Mouse (Mus musculus) neural tube, embryonic 11.5 days (tissue): Measurements from ENCODE around the gene Trpc5. TPM values are rescaled to one million over a fixed set of nuclear protein-coding genes. Genes with fewer than 3 reads are reported as not detected.

Experiments used
- ATAC-seq: fragments of 200-750 bp; cut with Nextera tagmentation; 2 replicates; pipeline ENCODE4 v1.8.0; 2017; ENCODE audit warnings: moderate number of reproducible peaks, mild to moderate bottlenecking, moderate TSS enrichment, moderate library complexity; ENCODE audit not compliant: insufficient read depth, low FRiP score, low TSS enrichment
- DNase-seq: peaks from one replicate; pipeline ENCODE4 v3.0.0-alpha.2; 2015; ENCODE audit warnings: low spot score
- H3K27ac ChIP-seq: fragments of 300-500 bp; sonication (generic); 2 replicates; pipeline ENCODE4 v1.5.1; 2014; ENCODE audit warnings: low read depth, mild to moderate bottlenecking, low read length
- H3K27me3 ChIP-seq: fragments of 300-500 bp; sonication (generic); 2 replicates; pipeline ENCODE4 v1.6.1; 2014; ENCODE audit warnings: mild to moderate bottlenecking, low read length, mixed read lengths; ENCODE audit not compliant: control insufficient read depth, insufficient read depth
- H3K36me3 ChIP-seq: fragments of 300-500 bp; sonication (generic); 2 replicates; pipeline ENCODE4 v1.6.1; 2014; ENCODE audit warnings: mild to moderate bottlenecking, low read length, moderate library complexity, mixed read lengths; ENCODE audit not compliant: control insufficient read depth, insufficient read depth
- H3K4me1 ChIP-seq: fragments of 300-500 bp; sonication (generic); 2 replicates; pipeline ENCODE4 v1.6.1; 2014; ENCODE audit warnings: low read length, mixed read lengths; ENCODE audit not compliant: control insufficient read depth, insufficient read depth
- H3K4me2 ChIP-seq: fragments of 300-500 bp; sonication (generic); 2 replicates; pipeline ENCODE4 v1.6.1; 2014; ENCODE audit warnings: low read depth, mild to moderate bottlenecking, moderate library complexity
- H3K4me3 ChIP-seq: fragments of 300-500 bp; sonication (generic); 2 replicates; pipeline ENCODE4 v1.5.1; 2014; ENCODE audit warnings: low read depth, low read length
- H3K9ac ChIP-seq: fragments of 300-500 bp; sonication (generic); 2 replicates; pipeline ENCODE4 v1.6.1; 2014; ENCODE audit warnings: mild to moderate bottlenecking, low read length
- H3K9me3 ChIP-seq: fragments of 300-500 bp; sonication (generic); 2 replicates; pipeline ENCODE4 v1.6.1; 2016; ENCODE audit warnings: low read length; ENCODE audit not compliant: control insufficient read depth
- WGBS: fragments of 180-500 bp; shearing (Covaris S2); extraction: QIAGEN DNeasy Blood & Tissue Kit; methylation state at CpG from one replicate; pipeline ENCODE4 v1.1.7; 2014; 5-methylcytosine and 5-hydroxymethylcytosine counted together
- polyA plus RNA-seq: library from polyadenylated mRNA; unstranded; fragments of >200 nt; fragmentation: Nextera tagmentation; extraction: Ambion mirVana; gene quantifications from 2 replicates; pipeline ENCODE4 v1.2.1, GENCODE M21; 2014

The Trpc5 gene
- polyA plus RNA-seq, result 0.23 and 0.28 TPM in 2 replicates

DNA sequence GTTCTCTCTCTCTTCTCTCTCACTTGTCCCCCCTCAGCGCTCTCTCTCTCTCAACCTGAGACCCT is at the start of gene Trpc5:
Trpc5 (minus strand) TSS at position 39 of the 65 bp plus-strand sequence.
- Histone ChIP-seq H3K27ac (no peak within 1 kb of the TSS), H3K4me2 (peak within 1 kb of the TSS; percentile 56), H3K27me3 (peaks cover 15% of the 10 kb centered on the region), H3K36me3 (no peaks in the 10 kb centered on the region), H3K4me3 (peak within 1 kb of the TSS; percentile 35), H3K4me1 (no peaks in the 10 kb centered on the region), H3K9ac (peak within 1 kb of the TSS; percentile 10; the same call in 1 of the 2 replicates), H3K9me3 (no peaks in the 10 kb centered on the region)
- WGBS, result 15% methylated on average over 1 of the region's 1 CpGs
- no peak for DNase-seq
- no peak for ATAC-seq

- H3K9ac ChIP-seq, result no peak overlapping the region
- no peak overlapping the region for H3K4me2 ChIP-seq
- H3K4me1 ChIP-seq, result no peaks in the 10 kb centered on the region
- no peaks in the 10 kb centered on the region for H3K27me3 ChIP-seq
- no peak for ATAC-seq
- H3K4me3 ChIP-seq, result no peak overlapping the region
- no peaks in the 10 kb centered on the region for H3K36me3 ChIP-seq
- WGBS, result 97% methylated on average over 1 of the region's 1 CpGs
- no peaks in the 10 kb centered on the region for H3K9me3 ChIP-seq
- no peak for DNase-seq
- H3K27ac ChIP-seq, result no peak overlapping the region
Observed at GRCm38 (mm10) chrX:144716330-144716729, 28.4 kb upstream of the Trpc5 start.

- Histone ChIP-seq H3K9ac (no peak overlapping the region), H3K4me2 (peak overlapping the region; percentile 56; the same call in 1 of the 2 replicates), H3K27ac (no peak overlapping the region), H3K36me3 (no peaks in the 10 kb centered on the region), H3K4me3 (no peak overlapping the region), H3K27me3 (peaks cover 15% of the 10 kb centered on the region), H3K9me3 (no peaks in the 10 kb centered on the region), H3K4me1 (no peaks in the 10 kb centered on the region)
- DNase-seq, result peak; percentile 13
- WGBS, result 14% methylated on average over 7 of the region's 7 CpGs
- no peak for ATAC-seq
Observed at GRCm38 (mm10) chrX:144689859-144690181, 1.8 kb upstream of the Trpc5 start.

DNA sequence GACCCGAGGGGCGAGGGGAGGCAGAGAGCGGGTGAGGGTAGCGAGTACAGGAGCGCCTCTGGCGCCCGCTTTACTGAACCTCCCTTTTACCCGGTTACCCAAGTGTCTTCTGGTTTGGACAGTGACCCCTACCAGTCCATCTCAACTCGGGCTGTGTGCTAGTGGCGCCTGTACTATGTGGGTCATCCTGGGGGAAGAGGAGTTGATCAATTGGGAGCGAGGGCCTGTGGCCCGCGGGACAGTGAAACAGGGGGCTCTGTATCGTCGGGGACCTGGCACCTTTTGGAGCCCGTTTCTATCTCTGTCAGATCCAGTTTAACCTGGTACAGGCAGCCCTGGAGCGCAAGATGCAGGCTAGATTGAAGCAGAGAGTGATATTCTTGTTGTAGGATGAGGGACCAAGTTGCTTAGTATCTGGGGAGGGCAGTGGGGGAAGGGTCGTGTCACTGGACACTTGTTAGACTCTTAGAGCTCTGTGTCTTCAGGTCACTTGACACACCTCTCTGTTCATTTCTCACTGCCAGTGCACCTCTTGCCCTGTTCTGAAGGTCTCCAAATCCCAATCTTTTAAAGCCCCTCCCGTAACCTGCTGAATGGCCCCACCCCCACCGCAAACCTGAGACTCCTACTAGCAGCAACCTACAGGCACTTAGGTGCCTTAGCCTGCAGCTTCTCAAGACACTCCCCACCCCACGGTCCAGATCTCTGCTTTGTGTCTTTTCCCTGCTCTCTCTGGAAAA is 1.3 kb upstream of the Trpc5 start:
- Histone ChIP-seq H3K27me3 (peaks cover 15% of the 10 kb centered on the region), H3K36me3 (no peaks in the 10 kb centered on the region), H3K9ac (peak overlapping the region; percentile 10; the same call in 1 of the 2 replicates), H3K4me3 (peak overlapping the region; percentile 35), H3K9me3 (no peaks in the 10 kb centered on the region), H3K27ac (no peak overlapping the region), H3K4me2 (peak overlapping the region; percentile 56), H3K4me1 (no peaks in the 10 kb centered on the region)
- ATAC-seq, result peak; percentile 31; the same call in 1 of the 2 replicates
- DNase-seq, result no peak
- 23% methylated on average over 18 of the region's 21 CpGs for WGBS

- H3K27me3 ChIP-seq, result peaks cover 15% of the 10 kb centered on the region
- 37% methylated on average over 16 of the region's 31 CpGs for WGBS
- H3K9me3 ChIP-seq, result no peaks in the 10 kb centered on the region
Observed at GRCm38 (mm10) chrX:144688207-144689118, 483 bp upstream of the Trpc5 start, which contains the start of gene Rtl4. Gene Rtl4 (plus strand): TSS chrX:144688907.

DNA sequence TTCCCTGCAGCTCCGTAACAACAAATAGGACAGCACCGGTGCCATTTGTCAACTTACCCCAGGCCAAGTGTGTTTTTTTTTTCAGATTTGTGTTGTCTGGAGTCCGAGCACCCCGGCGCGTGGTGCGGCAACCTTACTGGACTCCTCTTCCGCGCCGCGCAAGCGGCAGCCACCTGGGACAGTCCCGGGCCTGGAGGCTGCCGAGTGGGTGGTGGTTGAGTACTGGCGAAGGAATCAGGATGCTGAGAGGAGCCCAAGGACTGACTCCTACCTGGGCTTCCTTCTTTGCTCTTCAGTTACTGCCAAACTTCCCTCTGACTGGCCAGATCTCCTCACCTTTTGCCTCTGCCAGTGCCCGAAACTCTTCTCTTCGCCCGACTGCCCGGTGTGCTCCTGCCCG is 238 bp downstream of the Trpc5 start:
- Histone ChIP-seq H3K36me3 (no peaks in the 10 kb centered on the region), H3K27me3 (peaks cover 15% of the 10 kb centered on the region), H3K27ac (no peak overlapping the region), H3K4me1 (no peaks in the 10 kb centered on the region), H3K4me2 (peak overlapping the region; percentile 56), H3K9me3 (no peaks in the 10 kb centered on the region), H3K4me3 (peak overlapping the region; percentile 35), H3K9ac (no peak overlapping the region)
- 17% methylated on average over 20 of the region's 20 CpGs for whole genome bisulfite sequencing
- DNase-seq, result peak; percentile 9
- ATAC-seq, result 0 out of 2 replicates have a peak, but pooled peaks have one; percentile 35

More at GRCm38 (mm10) chrX:144688207-144689118, 483 bp upstream of the Trpc5 start, which contains the start of gene Rtl4:
- Histone ChIP-seq H3K4me2 (peak within 1 kb of the TSS; percentile 56), H3K4me1 (no peaks in the 10 kb centered on the region), H3K4me3 (peak within 1 kb of the TSS; percentile 35), H3K27ac (no peak within 1 kb of the TSS), H3K36me3 (no peaks in the 10 kb centered on the region), H3K9ac (peak within 1 kb of the TSS; percentile 10; the same call in 1 of the 2 replicates)
- ATAC-seq (peak; percentile 69), DNase-seq (peak; percentile 31)

GRCm38 (mm10) chrX:144652196-144652595 is 35.8 kb downstream of the Trpc5 start:
- no peaks in the 10 kb centered on the region for H3K9me3 ChIP-seq
- ATAC-seq, result no peak
- H3K4me1 ChIP-seq, result no peaks in the 10 kb centered on the region
- no peak overlapping the region for H3K27ac ChIP-seq
- no peak for DNase-seq
- no peaks in the 10 kb centered on the region for H3K36me3 ChIP-seq
- no peak overlapping the region for H3K4me3 ChIP-seq
- no peak overlapping the region for H3K9ac ChIP-seq
- 71% methylated on average over 2 of the region's 2 CpGs for WGBS
- H3K27me3 ChIP-seq, result no peaks in the 10 kb centered on the region
- no peak overlapping the region for H3K4me2 ChIP-seq

GRCm38 (mm10) chrX:144645394-144645793 is 42.6 kb downstream of the Trpc5 start:
- no peak for ATAC-seq
- no peak overlapping the region for H3K9ac ChIP-seq
- WGBS, result 36% methylated on average over 1 of the region's 1 CpGs
- H3K27me3 ChIP-seq, result no peaks in the 10 kb centered on the region
- H3K9me3 ChIP-seq, result no peaks in the 10 kb centered on the region
- no peaks in the 10 kb centered on the region for H3K4me1 ChIP-seq
- no peak overlapping the region for H3K27ac ChIP-seq
- H3K4me3 ChIP-seq, result no peak overlapping the region
- DNase-seq, result no peak
- H3K4me2 ChIP-seq, result no peak overlapping the region
- no peaks in the 10 kb centered on the region for H3K36me3 ChIP-seq
